Mouse (Mus musculus): Measurements from ENCODE around the gene Spink4. TPM values are rescaled to one million over a fixed set of nuclear protein-coding genes. Genes with fewer than 3 reads are reported as not detected.

The Spink4 gene
- polyA plus RNA-seq, 1 experiment from 2014 or later, result 0.65 TPM

DNA sequence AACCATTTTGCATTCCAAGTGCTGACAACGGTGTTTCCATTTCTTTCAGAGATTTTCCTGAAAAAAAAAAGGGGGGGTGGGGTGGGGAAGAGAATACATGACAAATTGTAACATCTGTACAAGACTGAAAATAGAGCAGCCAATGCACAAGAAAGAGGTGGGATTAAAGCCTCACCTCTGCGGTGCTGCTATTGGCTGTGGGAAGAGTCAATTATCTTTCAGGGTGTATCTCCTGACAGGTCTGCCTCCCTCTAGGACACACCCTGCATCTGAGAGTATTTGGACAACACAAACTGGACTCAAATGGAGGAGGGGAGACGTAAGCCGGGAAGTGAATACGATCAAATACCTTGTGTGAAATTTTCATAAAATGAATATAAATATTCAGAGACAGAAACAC lies 23.8 kb downstream of the Spink4 start:
- no peaks in the 10 kb centered on the region for H3K27me3 ChIP-seq (ENCODE audit: insufficient read depth, low read length)
- H3K4me1 ChIP-seq (ENCODE audit: insufficient read depth), result peaks cover 16% of the 10 kb centered on the region
- TF ChIP-seq EP300 (IDR thresholded peaks at IDR 0.05; ENCODE audit: low read depth) (no peak), CTCF (IDR thresholded peaks at IDR 0.05; ENCODE audit: low read depth) (no peak)
- no peak overlapping the region for H3K4me3 ChIP-seq (ENCODE audit: low read depth, low read length)
- DNase-seq (no peak), ATAC-seq (no peak)
- H3K36me3 ChIP-seq (replicated peaks; ENCODE audit: insufficient read depth, low read length), result peaks cover 68% of the 10 kb centered on the region
- H3K9me3 ChIP-seq (ENCODE audit: low read length), result peaks cover 11% of the 10 kb centered on the region; the same call in 1 of the 2 replicates
- no peak overlapping the region for H3K4me2 ChIP-seq (ENCODE audit: low read depth, low read length)
- no peak overlapping the region for H3K9ac ChIP-seq (replicated peaks)
- 93% methylated on average over 5 of the region's 5 CpGs for WGBS (ENCODE audit: insufficient replicate concordance)
- no peak overlapping the region for H3K27ac ChIP-seq (ENCODE audit: low read depth)

DNA sequence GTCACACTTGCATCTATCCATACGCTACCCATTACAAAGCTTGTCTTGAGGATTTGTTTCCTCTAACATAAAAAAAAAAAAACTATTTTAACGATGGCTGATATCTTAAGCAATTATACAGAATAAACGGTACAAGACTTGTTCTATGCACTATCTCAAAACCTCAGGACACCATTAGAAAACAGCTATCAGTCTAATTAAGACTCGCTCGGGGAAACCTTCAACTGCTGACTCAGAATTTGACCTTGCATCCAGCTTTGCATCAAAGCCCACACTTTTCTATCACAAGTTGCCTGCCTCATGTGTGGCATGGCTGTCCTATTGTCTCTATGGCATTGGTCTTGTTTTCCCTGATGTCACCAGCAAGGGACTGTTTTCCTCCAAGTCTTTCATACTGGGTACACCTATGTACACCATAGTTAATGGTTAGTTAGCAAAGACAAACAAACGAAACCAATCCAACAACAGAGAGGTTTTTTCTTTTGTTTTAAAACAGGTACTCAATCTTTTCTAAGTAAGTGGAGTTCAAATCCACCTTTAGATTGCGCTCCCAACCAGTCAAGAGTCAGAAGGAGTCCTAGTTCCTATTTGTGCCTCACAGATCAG lies 26.8 kb downstream of the Spink4 start:
- peak; percentile 18 for ATAC-seq
- WGBS (ENCODE audit: insufficient replicate concordance), result 45% methylated on average over 7 of the region's 7 CpGs
- peaks cover 26% of the 10 kb centered on the region for H3K4me1 ChIP-seq (ENCODE audit: insufficient read depth)
- H3K36me3 ChIP-seq (replicated peaks; ENCODE audit: insufficient read depth, low read length), result peaks cover 47% of the 10 kb centered on the region
- H3K4me3 ChIP-seq (ENCODE audit: low read depth, low read length), result peak overlapping the region; percentile 97
- no peaks in the 10 kb centered on the region for H3K27me3 ChIP-seq (ENCODE audit: insufficient read depth, low read length)
- TF ChIP-seq CTCF (IDR thresholded peaks at IDR 0.05; ENCODE audit: low read depth), result no peak
- no peak for TF ChIP-seq EP300 (IDR thresholded peaks at IDR 0.05; ENCODE audit: low read depth)
- no peaks in the 10 kb centered on the region for H3K9me3 ChIP-seq (ENCODE audit: low read length)
- no peak for DNase-seq
- H3K4me2 ChIP-seq (ENCODE audit: low read depth, low read length), result peak overlapping the region; percentile 89
- peak overlapping the region; percentile 99 for H3K9ac ChIP-seq (replicated peaks)
- H3K27ac ChIP-seq (ENCODE audit: low read depth), result peak overlapping the region; percentile 99

DNA sequence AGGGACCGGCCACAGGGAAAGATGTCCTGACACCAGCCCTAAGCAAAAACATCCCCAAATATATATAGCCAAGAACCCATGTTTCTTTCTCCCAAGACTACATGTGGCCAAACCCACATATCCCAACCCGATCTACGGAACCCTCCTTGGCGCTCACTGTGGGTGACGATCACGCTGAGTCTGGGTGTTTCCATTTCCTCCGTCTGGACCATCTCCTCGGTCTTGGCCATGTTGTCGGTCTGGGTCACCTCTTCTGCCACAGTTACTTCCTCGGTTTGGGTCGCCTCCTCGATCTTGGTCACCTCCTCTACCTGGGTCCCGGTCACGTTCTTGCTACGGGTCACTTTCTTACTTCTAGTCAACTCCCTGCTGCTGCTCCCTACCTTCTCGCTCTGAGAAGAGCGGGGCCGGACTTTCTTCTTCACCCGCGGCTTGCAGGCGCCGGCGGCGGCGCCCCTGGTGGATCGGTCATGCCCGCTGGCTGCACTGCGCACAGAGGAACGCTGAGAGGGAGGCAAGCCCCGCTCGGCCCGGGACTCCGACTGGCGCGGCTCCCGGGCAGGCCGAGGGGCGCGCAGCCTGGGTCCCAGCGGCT lies 27.8 kb downstream of the Spink4 start:
- DNase-seq, result no peak

DNA sequence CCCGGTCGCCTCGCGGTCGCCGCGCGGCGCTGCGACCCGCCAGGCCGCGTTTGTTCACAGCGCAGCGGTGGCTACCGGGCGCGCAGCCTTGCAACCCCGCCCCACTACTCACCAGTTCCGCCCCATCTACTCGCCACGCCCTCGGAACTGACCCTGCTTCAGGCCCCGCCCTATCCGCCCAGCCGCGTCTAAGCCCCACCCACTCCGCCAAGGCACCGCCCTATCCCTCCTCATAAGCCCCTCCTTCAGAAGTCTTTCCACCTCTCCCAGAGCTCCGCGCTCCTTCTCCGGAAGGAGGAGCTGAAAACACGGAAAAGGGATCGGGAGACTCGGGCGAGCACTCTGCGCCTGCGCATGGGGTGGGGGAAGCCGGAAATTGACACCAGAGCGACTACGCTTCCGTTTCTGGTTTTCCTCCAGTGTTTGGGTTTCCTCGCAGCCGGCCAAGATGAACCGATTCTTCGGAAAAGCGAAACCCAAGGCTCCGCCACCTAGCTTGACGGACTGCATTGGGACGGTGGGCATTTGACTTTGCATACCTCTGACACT lies 28.4 kb downstream of the Spink4 start, which contains the start of the genes Bag1 and Chmp5:
Gene Bag1 (minus strand): TSS at position 135 of the 549 bp plus-strand sequence.
Gene Chmp5 (plus strand): TSS at position 248 of the 549 bp plus-strand sequence.
- H3K27me3 ChIP-seq (ENCODE audit: insufficient read depth, low read length), result no peaks in the 10 kb centered on the region
- peaks cover 43% of the 10 kb centered on the region for H3K36me3 ChIP-seq (replicated peaks; ENCODE audit: insufficient read depth, low read length)
- TF ChIP-seq EP300 (IDR thresholded peaks at IDR 0.05; ENCODE audit: low read depth) (0 out of 2 replicates have a peak, but pooled peaks have one; percentile 33), CTCF (IDR thresholded peaks at IDR 0.05; ENCODE audit: low read depth) (peak; percentile 35)
- no peaks in the 10 kb centered on the region for H3K9me3 ChIP-seq (ENCODE audit: low read length)
- peak; percentile 95 for ATAC-seq
- H3K4me3 ChIP-seq (ENCODE audit: low read depth, low read length), result peak within 1 kb of the TSS; percentile 97
- peak within 1 kb of the TSS; percentile 89 for H3K4me2 ChIP-seq (ENCODE audit: low read depth, low read length)
- H3K27ac ChIP-seq (ENCODE audit: low read depth), result peak within 1 kb of the TSS; percentile 99
- H3K9ac ChIP-seq (replicated peaks), result peak within 1 kb of the TSS; percentile 99
- peak; percentile 100 for DNase-seq
- 0% methylated on average over 36 of the region's 50 CpGs for WGBS (ENCODE audit: insufficient replicate concordance)
- peaks cover 24% of the 10 kb centered on the region for H3K4me1 ChIP-seq (ENCODE audit: insufficient read depth)

More for the DNA sequence above, 27.8 kb downstream of the Spink4 start:
- TF ChIP-seq CTCF (IDR thresholded peaks at IDR 0.05; ENCODE audit: low read depth), result peak; percentile 16; the same call in 1 of the 2 replicates
- TF ChIP-seq EP300 (IDR thresholded peaks at IDR 0.05; ENCODE audit: low read depth), result no peak
- WGBS (ENCODE audit: insufficient replicate concordance), result under 1% methylated on average over 36 of the region's 40 CpGs
- ATAC-seq, result peak; percentile 46
- Histone ChIP-seq H3K9ac (replicated peaks) (peak overlapping the region; percentile 99), H3K9me3 (ENCODE audit: low read length) (no peaks in the 10 kb centered on the region), H3K4me3 (ENCODE audit: low read depth, low read length) (peak overlapping the region; percentile 97), H3K27ac (ENCODE audit: low read depth) (peak overlapping the region; percentile 99), H3K4me1 (ENCODE audit: insufficient read depth) (peaks cover 24% of the 10 kb centered on the region), H3K36me3 (replicated peaks; ENCODE audit: insufficient read depth, low read length) (peaks cover 42% of the 10 kb centered on the region), H3K4me2 (ENCODE audit: low read depth, low read length) (peak overlapping the region; percentile 89), H3K27me3 (ENCODE audit: insufficient read depth, low read length) (no peaks in the 10 kb centered on the region)

GRCm38 (mm10) chr4:40953521-40953920 lies 33.7 kb downstream of the Spink4 start:
- Histone ChIP-seq H3K27ac (ENCODE audit: low read depth) (no peak overlapping the region), H3K4me3 (ENCODE audit: low read depth, low read length) (no peak overlapping the region), H3K9me3 (ENCODE audit: low read length) (no peaks in the 10 kb centered on the region), H3K27me3 (ENCODE audit: insufficient read depth, low read length) (no peaks in the 10 kb centered on the region), H3K9ac (replicated peaks) (no peak overlapping the region), H3K36me3 (replicated peaks; ENCODE audit: insufficient read depth, low read length) (peaks cover 47% of the 10 kb centered on the region), H3K4me2 (ENCODE audit: low read depth, low read length) (no peak overlapping the region), H3K4me1 (ENCODE audit: insufficient read depth) (peaks cover 10% of the 10 kb centered on the region)
- TF ChIP-seq CTCF (IDR thresholded peaks at IDR 0.05; ENCODE audit: low read depth), result peak; percentile 76
- TF ChIP-seq EP300 (IDR thresholded peaks at IDR 0.05; ENCODE audit: low read depth), result no peak
- DNase-seq, result peak; percentile 54
- peak; percentile 47; the same call in 1 of the 2 replicates for ATAC-seq
- WGBS (ENCODE audit: insufficient replicate concordance), result 68% methylated on average over 1 of the region's 1 CpGs

- Histone ChIP-seq H3K4me2 (ENCODE audit: low read depth, low read length) (no peak overlapping the region), H3K27me3 (ENCODE audit: insufficient read depth, low read length) (no peaks in the 10 kb centered on the region), H3K9ac (replicated peaks) (no peak overlapping the region), H3K4me1 (ENCODE audit: insufficient read depth) (no peaks in the 10 kb centered on the region), H3K9me3 (ENCODE audit: low read length) (no peaks in the 10 kb centered on the region), H3K4me3 (ENCODE audit: low read depth, low read length) (no peak overlapping the region), H3K36me3 (replicated peaks; ENCODE audit: insufficient read depth, low read length) (peaks cover 61% of the 10 kb centered on the region), H3K27ac (ENCODE audit: low read depth) (no peak overlapping the region)
- ATAC-seq (no peak), DNase-seq (no peak)
- no peak for TF ChIP-seq EP300 (IDR thresholded peaks at IDR 0.05; ENCODE audit: low read depth)
- TF ChIP-seq CTCF (IDR thresholded peaks at IDR 0.05; ENCODE audit: low read depth), result no peak
- WGBS (ENCODE audit: insufficient replicate concordance), result 48% methylated on average over 6 of the region's 6 CpGs
These were observed 36.1 kb downstream of the Spink4 start for GRCm38 (mm10) chr4:40955942-40956341.

Data from liver, postnatal 0 days (tissue).